12 mouse cellular contexts compared by ENCODE assay signal in the genomic region with DNA sequence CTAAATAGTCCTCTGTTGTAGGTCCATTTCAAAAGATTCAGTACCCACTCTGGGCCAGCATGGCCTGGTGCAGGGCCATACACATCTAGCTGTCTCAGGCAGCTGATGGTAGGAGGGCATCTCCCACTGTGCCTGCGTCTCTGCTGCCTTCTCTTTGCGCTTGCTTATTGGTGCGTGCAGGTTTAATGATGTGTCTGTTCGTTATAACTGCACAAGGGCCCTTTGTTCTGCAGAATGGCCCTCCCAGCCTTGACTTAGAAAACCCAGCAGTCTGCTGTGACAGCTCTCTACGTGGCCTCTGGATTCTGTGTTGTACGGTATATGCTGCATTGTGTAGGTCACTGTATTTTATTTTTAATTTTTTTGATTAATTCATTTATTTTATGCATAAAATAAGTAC.
DNase-seq lines count a peak whose midpoint lies in the region; ATAC-seq lines count a peak whose summit lies in the region.
"Had no signal": no experiment of that assay in that cellular context is flagged by ENCODE, and none has a peak within 500 bp of the region (broad histone marks: within the 10 kb centered on the region; RNA-seq: fewer than 3 reads in every experiment).

No protein-coding gene starts in this region.

- peaks cover 5% of the 10 kb centered on the region for H3K27me3 ChIP-seq in neural tube, embryonic 12.5 days (replicated peaks)
- no peaks in the 10 kb centered on the region for H3K27me3 ChIP-seq in neural tube, embryonic 15.5 days (replicated peaks)
- no peaks in the 10 kb centered on the region for H3K27me3 ChIP-seq in forebrain, embryonic 16.5 days (replicated peaks; ENCODE audit: control insufficient read depth, insufficient read depth, low read length)
- peaks cover 19% of the 10 kb centered on the region; the same call in 1 of the 2 replicates for H3K27me3 ChIP-seq in limb, embryonic 10.5 days (ENCODE audit: low read depth, poor library complexity, severe bottlenecking)

- no peak for DNase-seq in limb, embryonic 10.5 days (ENCODE audit: low spot score)
- DNase-seq in cerebellum, postnatal 4 days (ENCODE audit: low spot score in 2 of 2), result no peak
- no peak for DNase-seq in liver
- no peak for DNase-seq in B cell, adult 2 months
- DNase-seq: cerebellum, adult 8-10 months; gastrocnemius, postnatal 14 days; thymus, adult 18-20 months had no signal

- no peak overlapping the region for H3K4me3 ChIP-seq in neural tube, embryonic 12.5 days
- no peak overlapping the region for H3K4me3 ChIP-seq in neural tube, embryonic 15.5 days (replicated peaks)
- no peak overlapping the region for H3K4me3 ChIP-seq in forebrain, embryonic 16.5 days (replicated peaks; ENCODE audit: low read length)
- H3K4me3 ChIP-seq in limb, embryonic 10.5 days, result no peak overlapping the region
- H3K4me3 ChIP-seq: erythroblast, embryonic 14.5 days; heart, embryonic 13.5 days had no signal

- H3K36me3 ChIP-seq in neural tube, embryonic 12.5 days, result no peaks in the 10 kb centered on the region; the same call in none of the 2 replicates
- H3K36me3 ChIP-seq in neural tube, embryonic 15.5 days, result peaks cover 7% of the 10 kb centered on the region; the same call in 1 of the 2 replicates
- no peaks in the 10 kb centered on the region for H3K36me3 ChIP-seq in forebrain, embryonic 16.5 days (ENCODE audit: control insufficient read depth, insufficient read depth)
- peaks cover 9% of the 10 kb centered on the region for H3K36me3 ChIP-seq in limb, embryonic 10.5 days

- no peaks in the 10 kb centered on the region for H3K9me3 ChIP-seq in neural tube, embryonic 12.5 days
- no peaks in the 10 kb centered on the region for H3K9me3 ChIP-seq in neural tube, embryonic 15.5 days (replicated peaks)
- H3K9me3 ChIP-seq in forebrain, embryonic 16.5 days (ENCODE audit: control insufficient read depth, low read length), result no peaks in the 10 kb centered on the region
- H3K9me3 ChIP-seq in limb, embryonic 10.5 days (replicated peaks), result no peaks in the 10 kb centered on the region
- H3K9me3 ChIP-seq: heart, embryonic 13.5 days had no signal

- H3K9ac ChIP-seq in neural tube, embryonic 12.5 days, result no peak overlapping the region
- no peak overlapping the region for H3K9ac ChIP-seq in neural tube, embryonic 15.5 days (replicated peaks)
- no peak overlapping the region for H3K9ac ChIP-seq in forebrain, embryonic 16.5 days (replicated peaks; ENCODE audit: low read depth, low read length)
- H3K9ac ChIP-seq: heart, embryonic 13.5 days had no signal

- no peak overlapping the region for H3K27ac ChIP-seq in neural tube, embryonic 12.5 days
- H3K27ac ChIP-seq in neural tube, embryonic 15.5 days (replicated peaks), result no peak overlapping the region
- H3K27ac ChIP-seq in forebrain, embryonic 16.5 days (ENCODE audit: low read length), result no peak overlapping the region
- H3K27ac ChIP-seq in limb, embryonic 10.5 days, result peak overlapping the region; percentile 39; the same call in 1 of the 2 replicates
- H3K27ac ChIP-seq: heart, embryonic 13.5 days had no signal

- no peak overlapping the region for H3K4me2 ChIP-seq in neural tube, embryonic 12.5 days (replicated peaks)
- no peak overlapping the region for H3K4me2 ChIP-seq in neural tube, embryonic 15.5 days
- H3K4me2 ChIP-seq in forebrain, embryonic 16.5 days (ENCODE audit: low read length), result no peak overlapping the region
- H3K4me2 ChIP-seq: heart, embryonic 13.5 days had no signal

- H3K4me1 ChIP-seq in neural tube, embryonic 12.5 days, result peaks cover 15% of the 10 kb centered on the region
- peaks cover 11% of the 10 kb centered on the region; the same call in 1 of the 2 replicates for H3K4me1 ChIP-seq in neural tube, embryonic 15.5 days
- H3K4me1 ChIP-seq in forebrain, embryonic 16.5 days (replicated peaks; ENCODE audit: control insufficient read depth, insufficient read depth, low read length), result peaks cover 6% of the 10 kb centered on the region
- H3K4me1 ChIP-seq in limb, embryonic 10.5 days, result peaks cover 45% of the 10 kb centered on the region

- WGBS in neural tube, embryonic 12.5 days, result 14% methylated on average over 6 of the region's 6 CpGs
- WGBS in neural tube, embryonic 15.5 days, result 13% methylated on average over 6 of the region's 6 CpGs
- 7% methylated on average over 6 of the region's 6 CpGs for WGBS in forebrain, embryonic 16.5 days
- 67% methylated on average over 6 of the region's 6 CpGs for WGBS in limb, embryonic 10.5 days

- peak; percentile 83 for ATAC-seq in neural tube, embryonic 12.5 days (ENCODE audit: low FRiP score, low read depth)
- no peak for ATAC-seq in neural tube, embryonic 15.5 days (ENCODE audit: low FRiP score)
- peak; percentile 73 for ATAC-seq in forebrain, embryonic 16.5 days
